Mouse (Mus musculus) embryonic facial prominence, embryonic 11.5 days (tissue): Measurements from ENCODE around the gene Crygn. TPM values are rescaled to one million over a fixed set of nuclear protein-coding genes. Genes with fewer than 3 reads are reported as not detected.

ENCODE experiments used
- ATAC-seq: fragments of 200-750 bp; cut with Nextera tagmentation; replicated peaks from 2 replicates; pipeline ENCODE4 v1.8.0; 2017; ENCODE audit warnings: low read depth; ENCODE audit not compliant: insufficient number of reproducible peaks, low FRiP score, low TSS enrichment
- DNase-seq: peaks from one replicate; pipeline ENCODE4 v3.0.0-alpha.2; 2015; ENCODE audit warnings: low spot score
- H3K27ac ChIP-seq: fragments of 300-500 bp; sonication (generic); replicated peaks from 2 replicates; pipeline ENCODE4 v1.5.1; 2014; ENCODE audit warnings: mild to moderate bottlenecking, low read depth, low read length, control low read depth
- H3K27me3 ChIP-seq: fragments of 300-500 bp; sonication (generic); 2 replicates; pipeline ENCODE4 v1.6.1; 2014; ENCODE audit warnings: mild to moderate bottlenecking, low read length, moderate library complexity, mixed read lengths; ENCODE audit not compliant: control insufficient read depth, insufficient read depth
- H3K36me3 ChIP-seq: fragments of 300-500 bp; sonication (generic); replicated peaks from 2 replicates; pipeline ENCODE4 v1.6.1; 2014; ENCODE audit warnings: low read depth, mild to moderate bottlenecking, low read length, moderate library complexity, mixed read lengths; ENCODE audit not compliant: control insufficient read depth, insufficient read depth
- H3K4me1 ChIP-seq: fragments of 300-500 bp; sonication (generic); 2 replicates; pipeline ENCODE4 v1.6.1; 2014; ENCODE audit warnings: low read length, mixed read lengths; ENCODE audit not compliant: control insufficient read depth, insufficient read depth
- H3K4me2 ChIP-seq: fragments of 300-500 bp; sonication (generic); 2 replicates; pipeline ENCODE4 v1.6.1; 2014; ENCODE audit warnings: low read depth, mild to moderate bottlenecking, control low read depth, low read length, moderate library complexity
- H3K4me3 ChIP-seq: fragments of 300-500 bp; sonication (generic); 2 replicates; pipeline ENCODE4 v1.5.1; 2014; ENCODE audit warnings: low read depth, low read length, control low read depth
- H3K9ac ChIP-seq: fragments of 300-500 bp; sonication (generic); replicated peaks from 2 replicates; pipeline ENCODE4 v1.6.1; 2014; ENCODE audit warnings: mild to moderate bottlenecking, control low read depth, low read length
- H3K9me3 ChIP-seq: fragments of 300-500 bp; sonication (generic); replicated peaks from 2 replicates; pipeline ENCODE4 v1.6.1; 2016; ENCODE audit warnings: mild to moderate bottlenecking, low read length, inconsistent platforms, mixed read lengths; ENCODE audit not compliant: control insufficient read depth
- WGBS: fragments of 180-500 bp; shearing (Covaris S2); extraction: QIAGEN DNeasy Blood & Tissue Kit; methylation state at CpG from one replicate; pipeline ENCODE4 v1.1.7; 2014; 5-methylcytosine and 5-hydroxymethylcytosine counted together
- polyA plus RNA-seq: library from polyadenylated mRNA; unstranded; fragments of >200 nt; fragmentation: Nextera tagmentation; extraction: Ambion mirVana; gene quantifications from 2 replicates; pipeline ENCODE4 v1.2.1, GENCODE M21; 2014

Crygn gene
- polyA plus RNA-seq, 1 experiment from 2014 or later = not detected

- peaks cover 3% of the 10 kb centered on the region for H3K4me1 ChIP-seq
- WGBS = 0% methylated on average over 23 of the region's 23 CpGs
Measured at GRCm38 (mm10) chr5:24730488-24730871, 27.3 kb downstream of the Crygn start, which contains the start of gene Wdr86. TSS of gene Wdr86 (minus strand) at chr5:24730727.

DNA sequence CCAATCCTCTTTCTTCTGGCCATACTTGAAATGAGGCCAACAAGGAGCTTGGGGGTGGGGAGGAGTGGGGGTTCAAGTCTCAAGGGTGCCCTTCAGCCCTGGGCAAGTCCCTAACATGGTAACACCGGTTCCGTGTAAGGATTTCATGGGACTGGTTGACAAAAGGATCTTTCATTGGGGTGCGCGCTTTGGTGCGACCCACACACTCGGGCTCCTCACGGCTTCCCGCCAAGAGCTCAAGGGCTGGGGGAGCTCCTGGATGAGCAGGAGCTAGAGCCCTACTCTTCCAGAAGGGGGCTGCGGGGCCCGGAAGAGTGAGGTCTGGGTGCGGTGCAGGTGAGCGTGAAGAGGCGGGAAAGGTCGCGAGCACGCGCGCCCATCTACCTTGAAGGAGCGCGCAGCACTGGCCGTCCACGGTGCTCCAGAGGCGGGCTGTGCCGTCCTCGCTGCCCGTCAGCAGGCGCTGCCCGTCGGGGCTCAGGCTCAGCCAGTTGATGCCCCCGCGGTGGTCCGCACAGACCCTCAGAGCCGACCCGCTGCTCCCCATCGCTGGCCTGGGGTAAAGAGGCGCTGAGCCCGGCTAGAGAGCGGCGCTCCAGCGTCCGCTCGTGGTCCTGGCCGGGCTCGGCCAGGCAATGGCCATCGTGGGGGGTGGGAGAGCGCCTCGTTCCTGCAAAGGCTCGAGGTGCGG, 27.9 kb downstream of the Crygn start:
- Histone ChIP-seq H3K4me2 (peak overlapping the region; percentile 77), H3K27ac (peak overlapping the region; percentile 74), H3K9me3 (no peaks in the 10 kb centered on the region), H3K4me1 (peaks cover 3% of the 10 kb centered on the region), H3K27me3 (no peaks in the 10 kb centered on the region), H3K9ac (peak overlapping the region; percentile 94), H3K36me3 (no peaks in the 10 kb centered on the region; the same call in 1 of the 2 replicates), H3K4me3 (peak overlapping the region; percentile 81)
- WGBS = under 1% methylated on average over 49 of the region's 49 CpGs
- DNase-seq (peak; percentile 46), ATAC-seq (no peak)

More at GRCm38 (mm10) chr5:24730488-24730871, 27.3 kb downstream of the Crygn start, which contains the start of gene Wdr86:
- peak within 1 kb of the TSS; percentile 74 for H3K27ac ChIP-seq
- H3K4me3 ChIP-seq = peak within 1 kb of the TSS; percentile 81
- H3K9me3 ChIP-seq = no peaks in the 10 kb centered on the region
- H3K36me3 ChIP-seq = no peaks in the 10 kb centered on the region
- H3K27me3 ChIP-seq = no peaks in the 10 kb centered on the region
- ATAC-seq = peak; percentile 67
- peak within 1 kb of the TSS; percentile 77 for H3K4me2 ChIP-seq
- H3K9ac ChIP-seq = peak within 1 kb of the TSS; percentile 94
- DNase-seq = peak; percentile 84

- no peak for DNase-seq
- peaks cover 3% of the 10 kb centered on the region for H3K4me1 ChIP-seq
- H3K9ac ChIP-seq = no peak overlapping the region
- 74% methylated on average over 12 of the region's 12 CpGs for WGBS
- ATAC-seq = no peak
- no peak overlapping the region for H3K4me2 ChIP-seq
- H3K27ac ChIP-seq = no peak overlapping the region
- H3K9me3 ChIP-seq = no peaks in the 10 kb centered on the region
- H3K4me3 ChIP-seq = no peak overlapping the region
- H3K27me3 ChIP-seq = no peaks in the 10 kb centered on the region
- no peaks in the 10 kb centered on the region; the same call in 1 of the 2 replicates for H3K36me3 ChIP-seq
Measured at GRCm38 (mm10) chr5:24726901-24727836, 30.6 kb downstream of the Crygn start.

- DNase-seq = no peak
- Histone ChIP-seq H3K36me3 (peaks cover 3% of the 10 kb centered on the region), H3K4me3 (no peak overlapping the region), H3K9me3 (no peaks in the 10 kb centered on the region), H3K4me2 (no peak overlapping the region), H3K4me1 (peaks cover 3% of the 10 kb centered on the region), H3K9ac (no peak overlapping the region), H3K27ac (no peak overlapping the region; the same call in 1 of the 2 replicates), H3K27me3 (no peaks in the 10 kb centered on the region)
- WGBS = 68% methylated on average over 6 of the region's 6 CpGs
- ATAC-seq = no peak
Measured at GRCm38 (mm10) chr5:24725897-24726296, 31.9 kb downstream of the Crygn start.

DNA sequence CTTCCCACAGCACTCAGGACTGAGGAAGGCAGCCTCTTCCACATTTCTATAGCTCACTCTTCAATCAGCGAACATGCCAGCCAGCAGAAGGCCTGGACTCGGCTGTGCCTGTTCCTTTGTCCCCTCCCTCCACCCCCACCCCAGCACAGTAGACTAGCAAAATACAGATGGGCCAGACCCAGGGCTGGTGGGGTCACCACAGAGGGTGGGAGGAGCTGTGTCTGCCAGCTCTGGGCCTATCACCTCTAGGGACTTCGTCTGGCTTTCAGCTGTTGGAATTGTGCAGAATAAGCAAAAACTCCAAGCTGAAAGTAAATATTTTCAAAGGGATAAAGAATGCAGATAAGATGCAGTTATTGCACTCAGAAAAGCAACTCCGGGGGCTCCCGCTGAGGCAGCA, 33.0 kb downstream of the Crygn start:
- Histone ChIP-seq H3K36me3 (peaks cover 4% of the 10 kb centered on the region), H3K9me3 (no peaks in the 10 kb centered on the region), H3K4me2 (no peak overlapping the region; the same call in 1 of the 2 replicates), H3K27me3 (no peaks in the 10 kb centered on the region), H3K4me1 (peaks cover 3% of the 10 kb centered on the region), H3K4me3 (no peak overlapping the region), H3K9ac (peak overlapping the region; percentile 34), H3K27ac (0 out of 2 replicates have a peak overlapping the region, but pooled peaks have one; percentile 28)
- WGBS = 43% methylated on average over 5 of the region's 5 CpGs
- DNase-seq = peak; percentile 19
- 0 out of 2 replicates have a peak, but pooled peaks have one; percentile 39 for ATAC-seq

DNA sequence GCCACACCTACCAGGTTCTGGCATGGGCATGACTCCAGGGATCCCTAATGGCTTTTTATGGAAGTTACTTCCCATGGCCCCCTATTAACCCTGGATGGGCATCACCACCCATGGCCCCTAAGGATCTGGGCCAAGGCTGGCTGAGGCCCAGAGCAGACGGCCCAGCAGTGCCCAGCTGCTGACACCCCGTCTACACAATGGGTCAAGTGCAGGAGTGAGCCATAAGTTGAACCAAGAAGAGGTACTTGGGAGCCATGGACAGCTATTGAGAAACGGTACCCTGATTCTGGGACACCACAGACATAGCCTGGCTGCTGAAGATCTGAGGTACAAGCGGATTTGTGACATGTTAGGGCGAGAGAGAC, 33.6 kb downstream of the Crygn start:
- no peaks in the 10 kb centered on the region for H3K9me3 ChIP-seq
- peaks cover 3% of the 10 kb centered on the region for H3K4me1 ChIP-seq
- H3K36me3 ChIP-seq = peaks cover 7% of the 10 kb centered on the region
- H3K4me3 ChIP-seq = no peak overlapping the region
- no peak overlapping the region for H3K4me2 ChIP-seq
- DNase-seq = no peak
- no peak overlapping the region; the same call in 1 of the 2 replicates for H3K9ac ChIP-seq
- ATAC-seq = no peak
- H3K27me3 ChIP-seq = no peaks in the 10 kb centered on the region
- WGBS = 88% methylated on average over 5 of the region's 5 CpGs
- 0 out of 2 replicates have a peak overlapping the region, but pooled peaks have one; percentile 2 for H3K27ac ChIP-seq

- DNase-seq (no peak), ATAC-seq (no peak)
- Histone ChIP-seq H3K4me2 (no peak overlapping the region), H3K9ac (no peak overlapping the region), H3K4me1 (peaks cover 3% of the 10 kb centered on the region), H3K4me3 (no peak overlapping the region), H3K27me3 (no peaks in the 10 kb centered on the region), H3K36me3 (peaks cover 7% of the 10 kb centered on the region), H3K27ac (0 out of 2 replicates have a peak overlapping the region, but pooled peaks have one; percentile 2), H3K9me3 (no peaks in the 10 kb centered on the region)
- WGBS = 78% methylated on average over 11 of the region's 11 CpGs
Measured at GRCm38 (mm10) chr5:24723527-24724269, 34.1 kb downstream of the Crygn start.
